Mouse (Mus musculus) liver (tissue): ENCODE data around the gene Hcn3.
"Not testable (repeated sequence)": the region's sequence is repeated elsewhere in the genome, so short reads cannot be mapped to it uniquely, and the experiment has no call there.

Source experiments
- DNase-seq: peaks from one replicate; pipeline ENCODE4 v3.0.0-alpha.2; 2020; ENCODE audit warnings: mixed read lengths

Gene Hcn3

GRCm38 (mm10) chr3:89179056-89179455, 19.1 kb upstream of the Hcn3 start:
- no peak for DNase-seq

DNA sequence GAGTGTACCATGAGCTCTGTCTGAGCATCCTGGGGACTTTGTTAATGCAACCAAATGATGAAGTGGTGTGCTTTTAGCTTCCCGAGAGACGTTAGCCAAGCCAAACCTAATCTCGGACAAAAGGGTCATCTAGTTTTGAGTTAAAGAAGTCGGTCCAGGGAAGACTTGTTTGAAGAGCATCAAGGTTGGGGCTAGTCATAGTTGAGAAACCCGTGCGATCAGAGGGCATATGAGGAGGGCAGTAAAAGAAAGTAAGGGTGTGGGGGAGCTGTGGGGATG, 18.1 kb upstream of the Hcn3 start:
- DNase-seq = no peak

- DNase-seq = peak; percentile 92
Observed at GRCm38 (mm10) chr3:89177242-89178106, 17.5 kb upstream of the Hcn3 start, which contains the start of gene Scamp3. TSS of gene Scamp3 (plus strand) at chr3:89177473.

GRCm38 (mm10) chr3:89176421-89176820, 16.4 kb upstream of the Hcn3 start:
- DNase-seq = no peak

- no peak for DNase-seq
Observed at GRCm38 (mm10) chr3:89175544-89175943, 15.5 kb upstream of the Hcn3 start.

DNA sequence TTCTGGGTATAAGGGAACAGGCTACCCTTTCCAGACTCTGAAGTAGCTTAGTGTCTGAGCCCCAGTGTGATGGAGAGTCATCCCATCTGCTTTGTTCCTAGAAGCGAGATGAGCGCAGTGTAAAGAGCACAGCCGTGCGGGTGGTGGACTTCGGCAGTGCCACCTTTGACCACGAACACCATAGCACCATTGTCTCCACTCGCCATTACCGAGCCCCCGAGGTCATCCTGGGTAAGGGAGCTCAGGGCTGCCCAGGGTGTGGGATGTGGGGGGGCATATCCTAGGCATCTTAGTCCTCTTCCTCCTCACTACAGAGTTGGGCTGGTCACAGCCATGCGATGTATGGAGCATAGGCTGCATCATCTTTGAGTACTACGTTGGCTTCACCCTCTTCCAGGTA, 14.8 kb upstream of the Hcn3 start:
- no peak for DNase-seq

DNA sequence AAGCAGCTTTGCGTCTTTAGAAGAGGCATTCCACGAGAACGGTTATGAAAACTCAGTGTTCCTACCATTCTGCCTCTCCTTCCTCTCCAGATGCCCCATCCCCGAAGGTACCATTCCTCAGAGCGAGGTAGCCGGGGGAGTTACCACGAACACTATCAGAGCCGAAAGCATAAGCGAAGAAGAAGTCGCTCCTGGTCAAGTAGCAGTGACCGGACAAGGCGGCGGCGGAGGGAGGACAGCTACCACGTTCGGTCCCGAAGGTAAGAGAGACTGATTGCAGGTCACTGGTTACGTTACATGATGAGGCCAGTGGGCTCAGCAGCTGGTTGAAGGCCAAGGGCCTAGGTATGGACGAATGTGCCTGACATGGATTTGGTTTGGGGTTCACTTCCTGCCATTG, 6.9 kb upstream of the Hcn3 start:
- DNase-seq = no peak

- no peak for DNase-seq
Observed at GRCm38 (mm10) chr3:89165268-89165870, 5.4 kb upstream of the Hcn3 start.

DNA sequence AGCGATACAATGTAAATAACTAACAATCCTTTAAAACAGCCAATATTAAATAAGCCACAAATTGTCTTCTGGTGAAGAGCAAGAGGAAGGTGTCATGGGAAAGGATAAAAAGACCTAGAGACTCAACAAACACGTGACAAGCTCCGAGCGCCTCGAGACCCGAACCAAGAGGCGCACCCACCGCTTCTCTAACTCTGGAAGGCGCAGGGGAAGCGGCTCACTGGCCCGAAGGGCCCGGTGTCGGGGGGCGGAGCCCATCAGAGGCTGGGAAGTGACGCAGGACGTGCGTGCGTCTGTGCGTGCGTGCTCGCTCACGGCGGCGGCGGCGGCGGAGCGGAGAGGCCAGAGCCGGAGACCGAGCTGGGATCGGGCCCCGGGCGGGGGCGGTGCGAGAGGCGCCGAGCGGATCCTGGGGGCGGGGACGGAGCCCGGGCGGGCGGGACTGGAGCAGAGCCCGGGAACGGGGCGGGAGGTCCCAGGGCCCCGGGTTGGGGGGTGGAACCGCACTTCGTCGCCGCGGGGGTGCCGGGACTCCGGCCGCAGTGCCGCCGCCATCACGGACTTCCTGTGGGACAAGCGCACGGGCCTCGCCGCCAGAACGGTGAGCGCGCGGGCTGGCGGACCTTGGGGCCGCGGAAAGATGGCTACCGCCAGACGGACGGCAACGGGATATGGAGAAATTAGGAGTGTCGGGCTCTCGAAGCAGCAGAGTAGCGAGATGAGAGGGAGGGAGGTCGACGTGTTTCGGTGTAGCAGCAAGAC, 4.7 kb upstream of the Hcn3 start, which contains the start of gene Clk2:
Gene Clk2 (plus strand): TSS at position 290 of the 762 bp plus-strand sequence.
- DNase-seq = peak; percentile 98

DNA sequence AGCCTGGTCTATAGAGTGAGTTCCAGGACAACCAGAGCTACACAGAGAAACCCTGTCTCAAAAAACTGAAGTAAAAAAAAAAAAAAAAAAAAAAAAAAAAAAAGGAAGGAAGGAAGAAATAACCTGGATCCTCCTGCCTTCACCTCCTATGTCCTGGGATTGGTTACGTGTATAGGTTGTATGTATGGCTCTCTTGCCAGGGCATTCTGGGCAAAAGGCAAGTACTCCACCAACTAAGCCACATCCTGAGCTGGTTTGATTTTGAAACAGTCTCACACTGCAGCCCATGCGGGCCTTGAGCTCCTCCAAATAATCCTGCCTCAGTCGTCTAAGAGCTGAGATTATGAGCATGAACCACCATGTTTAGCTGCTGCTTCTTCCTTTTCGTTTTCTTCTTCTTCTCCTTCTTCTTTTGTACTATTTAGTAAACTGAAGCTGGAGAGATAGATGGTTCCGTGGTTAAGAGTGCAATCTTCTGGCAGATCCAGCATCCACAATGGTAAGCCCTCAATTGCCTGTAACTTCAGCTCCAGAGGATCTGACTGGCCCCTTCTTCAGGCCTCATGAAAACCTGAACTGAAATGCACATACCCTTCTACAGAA, 3.7 kb upstream of the Hcn3 start:
- DNase-seq = no peak

DNA sequence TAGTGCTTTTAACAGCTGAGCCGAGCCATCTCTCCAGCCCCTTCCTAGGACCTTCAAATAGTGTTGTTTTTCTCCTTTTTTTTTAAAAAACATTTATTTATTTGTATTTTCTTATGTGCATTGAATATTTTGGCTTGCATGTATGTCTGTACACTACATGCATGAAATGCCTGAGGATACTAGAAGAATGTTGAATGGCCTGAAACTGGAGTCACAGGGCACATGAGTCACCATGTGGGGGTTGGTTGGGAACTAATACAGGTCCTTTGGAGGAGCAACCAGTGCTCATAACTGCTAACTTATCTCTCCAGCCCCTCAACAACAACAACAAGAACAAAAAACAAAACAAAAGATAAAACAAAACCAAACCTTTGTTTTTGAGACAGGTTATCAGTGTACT, 3.1 kb upstream of the Hcn3 start:
- DNase-seq = no peak

DNA sequence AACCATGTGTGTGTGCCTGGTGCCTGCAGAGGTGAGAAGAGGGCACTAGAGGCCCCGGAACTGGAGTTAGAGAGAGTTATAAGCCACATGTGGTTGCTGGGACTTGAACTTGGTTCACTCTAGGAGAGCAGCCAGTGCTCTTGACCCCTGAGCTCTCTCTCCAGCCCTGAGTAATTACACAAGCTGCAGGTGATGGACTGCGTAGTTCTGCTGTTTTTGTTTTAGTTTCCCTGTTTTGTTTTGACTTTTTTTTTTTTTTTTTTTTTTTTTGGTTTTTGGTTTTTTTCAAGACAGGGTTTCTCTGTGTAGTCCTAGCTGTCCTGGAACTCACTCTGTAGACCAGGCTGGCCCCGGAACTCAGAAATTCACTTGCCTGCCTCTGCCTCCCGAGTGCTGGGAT, 1.8 kb upstream of the Hcn3 start:
- DNase-seq = no peak

DNA sequence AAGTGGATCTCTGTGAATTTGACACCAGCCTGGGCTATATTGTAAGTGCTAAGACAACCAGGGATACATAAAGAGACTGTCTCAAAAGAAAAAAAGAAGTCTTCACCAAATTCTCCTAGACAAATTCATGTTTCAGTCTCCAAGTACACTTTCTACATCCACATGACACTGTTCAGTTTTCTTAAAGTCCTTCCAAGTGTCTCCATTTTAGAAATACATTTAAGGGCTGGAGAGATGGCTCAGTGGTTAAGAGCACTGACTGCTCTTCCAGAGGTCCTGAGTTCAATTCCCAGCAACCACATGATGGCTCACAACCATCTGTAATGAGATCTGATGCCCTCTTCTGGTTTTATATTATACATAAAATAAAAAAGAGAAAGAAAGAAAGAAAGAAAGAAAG, 1.2 kb upstream of the Hcn3 start:
- not testable (repeated sequence) for DNase-seq

DNA sequence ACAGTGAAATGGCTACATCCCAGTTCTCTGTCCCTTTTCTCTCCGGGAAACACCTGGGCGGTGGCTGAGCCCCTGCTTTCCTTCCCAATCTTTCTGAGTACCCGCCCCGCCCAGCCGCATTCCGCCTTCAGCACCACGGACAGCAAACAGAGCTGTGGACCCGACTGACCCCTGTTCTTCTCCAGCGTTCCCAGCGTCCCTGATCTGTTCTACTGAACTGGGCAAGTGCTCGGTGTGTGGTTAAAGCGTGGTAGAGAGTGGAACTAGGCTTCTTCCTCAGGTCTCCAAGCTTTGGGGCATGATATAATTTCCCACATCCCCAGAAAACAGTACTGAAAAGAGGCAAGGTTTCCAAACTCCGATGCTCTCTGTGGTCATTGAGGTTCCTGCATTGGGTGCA, 785 bp downstream of the Hcn3 start:
- peak; percentile 70 for DNase-seq

DNA sequence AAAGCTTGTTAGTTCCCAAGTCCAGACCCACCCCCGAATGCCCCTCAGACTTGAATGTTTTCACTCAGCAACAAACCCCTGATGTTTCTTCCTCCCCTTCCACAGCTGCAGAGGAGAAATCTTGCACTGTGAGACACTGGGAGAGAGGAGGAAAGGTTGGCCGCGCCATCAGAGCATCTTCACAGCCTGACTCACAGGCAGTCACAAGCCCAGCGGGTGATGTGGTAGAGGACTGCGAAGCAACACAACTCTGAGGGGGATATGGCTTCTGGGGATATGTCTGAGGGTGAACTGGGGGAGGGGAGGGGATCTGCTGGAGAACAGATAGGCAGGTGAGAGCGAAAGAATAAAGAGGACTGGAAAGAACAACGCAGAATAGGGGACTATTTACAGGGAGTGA, 1.3 kb downstream of the Hcn3 start:
- no peak for DNase-seq

- no peak for DNase-seq
Observed at GRCm38 (mm10) chr3:89156951-89157350, 3.0 kb downstream of the Hcn3 start.

GRCm38 (mm10) chr3:89152084-89152835, 7.7 kb downstream of the Hcn3 start:
- no peak for DNase-seq

GRCm38 (mm10) chr3:89148567-89148966, 11.4 kb downstream of the Hcn3 start:
- DNase-seq = no peak

DNA sequence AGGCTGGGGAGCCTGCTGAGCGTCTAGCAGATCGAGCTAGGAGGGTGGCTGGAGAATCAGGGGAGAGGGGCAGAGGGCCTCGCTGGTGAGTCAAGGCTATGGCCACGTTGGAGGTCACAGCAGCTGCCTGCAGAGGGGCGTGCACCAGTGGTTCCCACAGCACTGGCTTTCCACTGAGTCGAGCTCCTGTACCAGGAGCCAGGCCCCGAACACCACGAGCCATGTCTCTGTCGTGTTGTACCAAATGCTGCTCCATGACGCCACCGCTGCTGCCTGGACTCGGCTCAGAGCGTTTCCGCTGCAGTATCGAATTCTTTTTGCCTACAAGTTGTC, 12.1 kb downstream of the Hcn3 start:
- no peak for DNase-seq

GRCm38 (mm10) chr3:89147101-89147978, 12.7 kb downstream of the Hcn3 start:
- peak; percentile 92 for DNase-seq

- no peak for DNase-seq
Observed at GRCm38 (mm10) chr3:89145566-89145965, 14.4 kb downstream of the Hcn3 start.

- no peak for DNase-seq
Observed at GRCm38 (mm10) chr3:89144821-89145220, 15.2 kb downstream of the Hcn3 start.
